Mouse (Mus musculus) hematopoietic stem cell, adult 5-6 weeks (primary cell): Measurements from ENCODE around the gene C9orf72. TPM values are rescaled to one million over a fixed set of nuclear protein-coding genes. Genes with fewer than 3 reads are reported as not detected.
"Not testable (repeated sequence)": the region's sequence is repeated elsewhere in the genome, so short reads cannot be mapped to it uniquely, and the experiment has no call there.

Source experiments
- ATAC-seq, 2 experiments: fragments of 125-278 bp in 1 of 2; replicated peaks in 1 of 2; 2 replicates each; pipeline ENCODE4 v1.8.0; 2016 to 2017; ENCODE audit warnings: inconsistent platforms in 2 of 2, mild to moderate bottlenecking in 2 of 2, moderate number of reproducible peaks in 2 of 2, low read depth in 1 of 2, moderate TSS enrichment in 1 of 2; ENCODE audit not compliant: low FRiP score in 2 of 2, poor library complexity in 2 of 2, severe bottlenecking in 2 of 2, insufficient read depth in 1 of 2, low TSS enrichment in 1 of 2
- total RNA-seq: library from RNA; stranded (forward); fragments of 172-1452, 232-1000 nt; gene quantifications from 2 replicates; pipeline ENCODE4 v1.2.3, GENCODE M21; 2017

C9orf72 gene
- total RNA-seq, result 6.8 and 10.5 TPM in 2 replicates

- peak; percentile 91 for ATAC-seq
Observed at GRCm38 (mm10) chr4:35225734-35226495, at the start of gene C9orf72. Gene C9orf72 (minus strand): TSS chr4:35226175.

- peak; percentile 86 to 89 for ATAC-seq
Observed at GRCm38 (mm10) chr4:35259006-35259405, 33.0 kb upstream of the C9orf72 start.

DNA sequence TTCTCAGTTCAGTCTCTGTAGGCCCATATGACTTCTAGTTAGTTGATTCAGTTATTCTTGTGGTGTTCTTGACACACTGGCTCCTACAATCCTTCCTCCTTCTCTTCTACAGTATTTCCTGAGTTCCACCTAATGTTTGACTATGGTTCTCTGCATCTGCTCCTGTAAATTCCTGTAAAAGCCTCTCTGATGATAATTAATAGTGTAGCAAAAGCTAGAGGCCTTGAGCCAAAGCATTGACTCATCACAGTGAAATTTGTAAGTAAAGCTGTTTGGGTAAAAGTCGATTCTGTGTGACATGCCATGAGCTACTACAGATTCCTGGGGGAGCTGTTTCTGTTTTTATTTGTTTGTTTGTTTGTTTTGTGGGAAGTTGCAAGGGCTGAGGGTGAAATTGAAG is 18.0 kb upstream of the C9orf72 start:
- no peak for ATAC-seq

- peak; percentile 95 to 98 for ATAC-seq
Observed at GRCm38 (mm10) chr4:35241735-35242134, 15.8 kb upstream of the C9orf72 start.

DNA sequence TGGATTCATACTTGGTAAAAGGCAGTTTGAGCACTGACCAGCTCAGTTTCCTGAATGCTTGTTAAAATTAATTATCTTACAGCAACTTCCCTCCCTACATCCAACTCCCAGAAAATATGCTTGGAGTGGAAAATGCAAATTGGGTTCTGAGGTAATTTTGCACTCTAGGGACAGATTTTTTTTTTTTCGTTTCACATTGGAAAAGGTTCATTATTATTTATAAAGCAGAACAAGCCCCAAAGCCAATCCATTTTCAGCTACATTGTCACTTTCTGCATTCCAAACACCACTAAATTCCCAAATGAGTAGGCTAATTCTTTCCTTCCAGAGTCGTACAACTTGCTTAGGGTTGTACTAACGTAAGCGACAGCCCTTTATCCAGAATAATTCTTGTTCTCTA is 12.7 kb upstream of the C9orf72 start:
- ATAC-seq, result no peak

DNA sequence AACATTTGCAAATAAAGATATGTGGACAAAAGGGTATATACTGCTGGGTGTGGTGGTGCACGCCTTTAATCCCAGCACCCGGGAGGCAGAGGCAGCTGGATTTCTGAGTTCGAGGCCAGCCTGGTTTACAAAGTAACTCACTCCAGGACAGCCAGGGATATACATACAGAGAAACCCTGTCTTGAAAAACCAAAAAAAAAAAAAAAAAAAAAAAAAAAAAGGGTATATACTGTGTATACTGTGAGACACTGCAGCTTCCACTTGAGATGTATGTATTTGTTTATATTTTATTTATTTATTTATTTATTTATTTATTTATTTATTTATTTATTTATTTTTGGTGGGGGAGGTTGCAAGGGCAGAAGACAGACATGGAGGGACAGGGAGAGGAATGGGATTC is 12.3 kb upstream of the C9orf72 start:
- not testable (repeated sequence) for ATAC-seq

DNA sequence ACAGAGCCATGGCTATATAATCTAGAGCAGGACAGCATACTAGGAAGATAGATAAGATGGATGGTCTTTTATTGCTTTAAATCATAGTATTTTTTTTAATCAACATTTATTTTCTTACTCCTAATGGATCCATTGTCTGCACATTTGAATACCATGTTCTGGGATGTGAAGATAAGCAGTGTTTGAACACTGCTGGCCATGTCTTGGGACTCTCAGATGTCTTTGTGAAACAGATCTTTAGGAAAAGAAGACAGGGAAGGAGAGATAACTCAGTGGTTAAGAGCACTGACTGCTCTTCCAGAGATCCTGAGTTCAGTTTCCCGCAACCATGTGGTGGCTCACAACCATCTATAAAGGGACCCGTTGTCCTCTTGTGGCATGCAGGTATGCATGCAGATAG is 10.3 kb upstream of the C9orf72 start:
- ATAC-seq, result no peak

DNA sequence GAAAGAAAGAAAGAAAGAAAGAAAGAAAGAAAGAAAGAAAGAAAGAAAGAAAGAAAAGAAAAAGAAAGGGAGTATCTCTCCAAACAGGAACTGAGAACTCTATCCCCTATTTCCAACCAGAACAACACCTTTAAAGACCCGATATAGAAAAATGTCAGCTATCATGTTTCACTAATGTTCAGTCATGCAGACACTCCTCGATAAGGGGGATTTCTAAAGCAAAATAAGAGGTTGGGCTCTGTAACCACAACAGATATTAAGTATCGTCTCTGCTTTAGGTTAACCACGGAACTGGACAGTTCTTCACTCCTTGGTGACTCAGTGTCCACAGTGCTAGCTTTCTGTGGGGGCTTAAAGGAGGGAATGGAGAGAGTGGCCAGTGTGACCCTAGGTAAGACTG is 2.3 kb upstream of the C9orf72 start:
- ATAC-seq, result no peak

DNA sequence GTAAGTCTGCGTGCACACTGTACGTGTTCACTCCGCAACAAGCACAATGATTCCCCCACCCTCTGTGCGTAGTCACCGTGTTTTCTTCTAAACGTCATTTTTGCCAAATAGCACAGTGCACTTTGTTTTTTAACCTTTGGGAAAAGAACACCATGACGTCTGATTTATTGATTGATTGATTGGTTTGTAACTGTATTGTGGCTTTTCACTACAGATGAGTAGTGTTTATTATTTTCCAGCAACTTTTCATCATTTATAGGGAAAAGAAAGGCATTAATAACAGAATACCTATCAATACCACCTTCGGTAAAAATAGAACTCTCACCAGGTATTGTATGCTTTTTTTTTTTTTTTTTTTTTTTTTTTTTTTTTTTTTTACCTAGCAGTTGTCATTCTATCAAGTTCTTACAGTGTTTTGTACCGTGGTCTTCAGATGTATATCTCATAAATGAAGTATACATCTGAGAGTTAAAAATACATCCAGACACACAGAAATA is 569 bp upstream of the C9orf72 start:
- ATAC-seq, result no peak; a peak in 1 of 4 replicates

- peak in 1 of 2 experiments; percentile 33; a peak in 2 of 4 replicates for ATAC-seq
Observed at GRCm38 (mm10) chr4:35225141-35225733, 738 bp downstream of the C9orf72 start.

DNA sequence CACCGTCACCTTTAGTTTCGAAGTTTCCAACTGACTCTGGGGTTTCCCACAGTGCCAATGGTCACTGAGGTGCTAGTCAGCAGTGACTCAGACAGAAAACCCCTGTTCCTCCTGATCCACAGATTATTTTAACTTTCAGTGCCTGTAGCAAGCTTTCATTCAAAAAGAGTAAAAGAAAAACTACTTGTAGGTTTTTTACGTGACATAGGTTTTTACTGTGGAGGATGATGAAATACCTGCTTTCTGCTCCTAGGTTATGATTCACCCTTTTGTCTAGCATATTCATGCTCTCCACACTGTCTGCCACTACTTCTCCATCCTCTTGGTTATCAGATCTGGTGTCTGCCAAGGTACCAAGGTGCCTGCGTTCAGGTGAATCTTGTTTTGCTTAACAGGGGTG is 1.9 kb downstream of the C9orf72 start:
- ATAC-seq, result no peak

- ATAC-seq, result peak; percentile 12 to 44; a peak in 1 of 4 replicates
Observed at GRCm38 (mm10) chr4:35223376-35223988, 2.5 kb downstream of the C9orf72 start.

GRCm38 (mm10) chr4:35221903-35222302 is 4.1 kb downstream of the C9orf72 start:
- no peak for ATAC-seq

GRCm38 (mm10) chr4:35221131-35221530 is 4.8 kb downstream of the C9orf72 start:
- ATAC-seq, result no peak

DNA sequence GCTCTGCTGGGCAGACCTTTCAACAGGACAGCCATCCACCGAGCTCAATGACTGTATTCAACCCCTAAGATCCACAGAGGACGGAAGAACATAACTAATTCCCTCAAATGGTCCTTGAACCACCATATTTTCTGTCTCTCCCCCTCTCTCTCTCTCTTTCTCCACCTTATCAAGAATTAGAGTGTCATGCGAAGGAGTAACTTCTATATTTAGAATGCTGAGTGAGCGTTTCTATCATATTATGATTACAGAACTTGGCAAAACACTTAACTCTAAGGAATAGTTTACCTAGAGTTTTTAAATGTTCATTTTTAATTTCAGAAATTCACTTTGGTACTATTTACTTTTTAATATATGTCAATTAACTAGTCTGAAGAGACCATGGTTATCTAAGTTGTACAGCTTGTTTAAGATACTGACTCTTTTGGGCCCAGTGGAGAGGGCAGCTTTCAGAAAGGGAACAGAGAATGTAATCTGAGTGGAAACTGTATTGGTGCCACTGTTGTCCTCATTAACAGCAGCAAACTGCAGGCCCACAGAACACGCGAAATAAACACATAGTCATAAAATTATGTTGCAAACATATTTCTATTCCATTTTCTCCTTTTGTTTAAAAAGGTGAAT is 5.8 kb downstream of the C9orf72 start:
- ATAC-seq, result no peak

DNA sequence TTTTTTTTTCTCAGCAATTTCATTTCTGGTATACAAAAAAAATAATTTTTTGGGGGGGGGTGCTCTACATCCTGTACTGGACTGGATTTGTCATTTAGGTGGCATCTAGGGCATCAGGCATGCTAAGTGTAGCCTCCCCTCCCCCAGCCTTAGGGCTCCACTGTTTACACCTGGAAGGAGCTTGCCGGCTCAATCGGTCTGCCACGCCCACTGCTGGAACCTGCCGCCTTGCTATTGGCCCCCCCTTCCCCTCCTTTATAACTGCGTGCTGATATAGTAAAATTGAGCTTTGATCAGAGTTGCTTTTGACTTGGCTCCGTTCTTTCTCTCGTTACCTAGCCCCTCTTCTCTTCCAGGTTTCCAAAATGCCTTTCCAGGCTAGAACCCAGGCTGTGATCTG is 21.3 kb downstream of the C9orf72 start:
- no peak for ATAC-seq

DNA sequence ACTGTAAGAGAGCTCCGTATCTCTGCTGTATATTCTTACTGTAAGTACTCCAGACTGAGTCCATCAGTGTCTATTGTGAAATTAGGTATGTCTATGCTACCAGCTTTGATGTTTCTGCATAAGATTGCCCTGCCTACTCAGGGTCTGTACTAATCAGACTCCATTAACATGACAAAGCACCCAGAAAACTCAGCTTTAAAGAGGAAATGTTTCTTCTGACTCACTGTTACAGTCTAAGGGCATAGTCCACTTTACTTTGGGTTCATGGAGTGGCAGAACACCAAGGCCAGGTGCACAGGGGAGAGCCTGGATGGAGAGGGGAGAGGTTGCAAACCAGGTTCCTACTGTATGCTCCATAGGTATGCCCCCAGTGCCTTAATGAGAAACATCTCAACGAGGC is 22.3 kb downstream of the C9orf72 start:
- no peak for ATAC-seq

DNA sequence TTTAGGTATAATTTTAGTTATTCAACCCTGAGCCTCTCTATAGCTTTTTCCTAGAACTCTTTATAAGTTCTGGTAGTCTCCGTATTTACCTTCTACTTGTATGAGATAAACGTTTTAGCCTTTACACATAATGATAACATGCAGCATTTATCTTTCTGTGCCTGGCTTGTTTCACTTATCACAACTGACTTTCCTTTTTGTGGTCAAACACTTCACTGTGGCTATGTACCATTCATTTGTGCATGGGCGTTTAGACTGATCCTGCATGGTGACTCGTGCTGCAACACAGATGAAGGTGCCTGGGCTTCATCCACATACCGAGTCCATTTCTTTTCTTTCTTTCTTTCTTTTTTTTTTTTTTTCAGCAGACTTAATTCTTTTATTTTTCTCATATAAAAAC is 24.3 kb downstream of the C9orf72 start:
- ATAC-seq, result no peak
